Mouse (Mus musculus) C2C12 (cell line): ENCODE results near the gene Ccdc32. TPM values are rescaled to one million over a fixed set of nuclear protein-coding genes. Genes with fewer than 3 reads are reported as not detected.

Experiments
- H3K27me3 ChIP-seq: one replicate; pipeline ENCODE4 v1.6.1; 2011; ENCODE audit not compliant: control insufficient read depth, insufficient read depth, insufficient read length
- H3K36me3 ChIP-seq: one replicate; pipeline ENCODE4 v1.6.1; 2011; ENCODE audit not compliant: control insufficient read depth, insufficient read depth
- H3K4me3 ChIP-seq: one replicate; pipeline ENCODE4 v1.5.1; 2011; ENCODE audit warnings: mild to moderate bottlenecking, control low read depth; ENCODE audit not compliant: poor library complexity, insufficient read depth, severe bottlenecking
- H3K79me2 ChIP-seq: one replicate; pipeline ENCODE4 v1.6.1; 2011; ENCODE audit not compliant: control insufficient read depth, insufficient read depth
- H3K79me3 ChIP-seq: one replicate; pipeline ENCODE4 v1.6.1; 2011; ENCODE audit warnings: low read depth, control low read depth
- H3ac ChIP-seq: one replicate; pipeline ENCODE3; 2011; ENCODE audit warnings: low read depth; ENCODE audit not compliant: control insufficient read depth, insufficient read length
- CEBPB ChIP-seq: IDR thresholded peaks from one replicate; pipeline ENCODE4 v1.6.1; 2011; ENCODE audit warnings: low read depth, mild to moderate bottlenecking, control low read depth, moderate library complexity
- CTCF ChIP-seq: IDR thresholded peaks from one replicate; pipeline ENCODE4 v1.5.1; 2011; ENCODE audit not compliant: control insufficient read depth, insufficient read depth, insufficient read length
- FOSL1 ChIP-seq: IDR thresholded peaks from one replicate; pipeline ENCODE4 v1.8.0; 2011; ENCODE audit warnings: mild to moderate bottlenecking, low read length; ENCODE audit not compliant: poor library complexity, insufficient read depth, severe bottlenecking
- MAX ChIP-seq: IDR thresholded peaks from one replicate; pipeline ENCODE4 v1.6.1; 2011; ENCODE audit warnings: mild to moderate bottlenecking, control low read depth
- MYOD1 ChIP-seq: IDR thresholded peaks from one replicate; pipeline ENCODE4 v1.6.1; 2011; ENCODE audit warnings: low read depth; ENCODE audit not compliant: control insufficient read depth, insufficient read length
- MYOG ChIP-seq: IDR thresholded peaks from one replicate; pipeline ENCODE4 v1.6.1; 2011; ENCODE audit not compliant: control insufficient read depth, insufficient read length; ENCODE audit errors: extremely low read depth
- USF1 ChIP-seq: IDR thresholded peaks from one replicate; pipeline ENCODE4 v1.6.1; 2011; ENCODE audit warnings: low read depth, mild to moderate bottlenecking, control low read depth, moderate library complexity
- polyA plus RNA-seq: library from polyadenylated mRNA; unstranded; fragments of >200 nt; fragmentation: generic; extraction: Trizol; gene quantifications from one replicate; pipeline ENCODE4 v1.2.1, GENCODE M21; 2012; ENCODE audit warnings: missing spikeins

Gene Ccdc32
- polyA plus RNA-seq, 1 experiment = 9.3 TPM

DNA sequence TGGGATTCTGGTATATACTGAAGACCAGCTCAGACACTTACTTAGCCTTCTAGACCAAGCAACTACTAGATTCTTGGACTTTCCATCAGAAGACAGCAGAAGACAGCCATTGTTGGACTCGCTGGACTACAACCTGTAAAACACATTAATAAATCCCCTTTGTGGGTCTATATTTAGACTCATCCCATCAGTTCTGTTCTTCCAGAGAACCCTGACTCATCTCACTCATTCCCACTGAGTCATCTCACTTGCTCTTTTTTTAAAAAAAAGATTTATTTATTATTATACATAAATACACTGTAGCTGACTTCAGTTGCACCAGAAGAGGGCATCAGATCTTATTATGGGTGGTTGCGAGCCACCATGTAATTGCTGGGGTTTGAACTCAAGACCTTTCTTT, 19.8 kb downstream of the Ccdc32 start:
- no peak for TF ChIP-seq CTCF
- no peak for TF ChIP-seq MYOD1
- TF ChIP-seq MAX = no peak
- TF ChIP-seq FOSL1 = no peak
- TF ChIP-seq USF1 = no peak
- no peak for TF ChIP-seq CEBPB
- H3K4me3 ChIP-seq = no peak overlapping the region
- H3K27me3 ChIP-seq = no peaks in the 10 kb centered on the region
- no peaks in the 10 kb centered on the region for H3K79me3 ChIP-seq
- no peaks in the 10 kb centered on the region for H3K36me3 ChIP-seq
- H3K79me2 ChIP-seq = no peaks in the 10 kb centered on the region
- no peak overlapping the region for H3ac ChIP-seq

DNA sequence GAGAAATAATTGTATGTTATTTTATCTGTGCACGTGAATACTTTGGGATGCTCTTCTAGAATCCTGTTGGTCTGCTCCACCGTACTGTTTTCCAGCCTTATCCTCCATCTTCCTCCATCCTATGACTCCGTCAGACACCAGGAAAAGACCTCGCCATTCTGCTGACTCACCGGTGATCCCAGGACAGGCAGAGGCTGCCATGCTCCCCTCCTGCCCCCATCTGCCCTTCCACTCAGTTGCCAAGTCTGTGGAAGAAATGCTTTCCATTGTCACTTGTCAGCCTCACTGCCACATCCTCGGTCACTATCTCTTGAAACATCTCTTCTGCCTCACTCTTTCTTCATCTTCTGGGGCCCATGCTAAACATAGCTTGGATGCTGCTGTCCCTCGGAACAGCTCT, 22.3 kb downstream of the Ccdc32 start:
- H3K36me3 ChIP-seq = no peaks in the 10 kb centered on the region
- H3K27me3 ChIP-seq = no peaks in the 10 kb centered on the region
- no peak overlapping the region for H3ac ChIP-seq
- no peak overlapping the region for H3K4me3 ChIP-seq
- TF ChIP-seq CEBPB (no peak), MYOD1 (no peak), MAX (no peak), FOSL1 (no peak), MYOG (no peak), USF1 (no peak), CTCF (no peak)
- H3K79me2 ChIP-seq = no peaks in the 10 kb centered on the region
- H3K79me3 ChIP-seq = no peaks in the 10 kb centered on the region

DNA sequence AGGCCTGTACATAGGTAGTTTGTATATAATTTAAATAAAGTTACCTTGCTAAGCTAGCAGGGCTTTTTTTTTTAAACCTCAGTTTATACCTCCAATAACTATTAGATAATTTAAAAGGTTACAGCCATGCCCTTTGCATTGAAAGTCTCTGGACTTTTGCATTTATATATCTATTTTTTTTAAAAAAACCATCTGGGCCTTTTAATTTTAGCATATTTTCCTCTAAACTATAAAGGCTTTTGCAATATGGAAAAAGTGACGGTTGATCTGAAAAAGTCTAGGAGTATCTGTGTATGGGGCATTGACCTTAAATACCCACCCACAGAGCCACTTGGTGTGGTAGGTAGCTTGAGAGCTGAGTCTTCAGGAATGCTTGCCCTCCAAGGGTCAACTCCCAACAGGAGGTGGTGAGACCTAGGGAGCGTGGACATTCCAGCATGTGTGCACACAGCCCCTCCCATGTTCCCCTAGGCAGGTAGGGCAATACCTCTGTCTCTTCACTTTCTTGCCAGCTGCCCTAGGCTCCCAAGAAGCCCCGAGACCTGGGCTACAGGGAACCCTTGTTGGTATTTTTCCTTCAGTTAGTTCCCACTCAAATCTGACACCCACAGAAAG, 30.1 kb downstream of the Ccdc32 start:
- H3K79me3 ChIP-seq = no peaks in the 10 kb centered on the region
- H3ac ChIP-seq = no peak overlapping the region
- H3K4me3 ChIP-seq = no peak overlapping the region
- no peaks in the 10 kb centered on the region for H3K79me2 ChIP-seq
- H3K36me3 ChIP-seq = no peaks in the 10 kb centered on the region
- H3K27me3 ChIP-seq = peaks cover 14% of the 10 kb centered on the region
- TF ChIP-seq MYOD1 (no peak), CTCF (no peak), FOSL1 (no peak), USF1 (no peak), MYOG (no peak), MAX (no peak), CEBPB (no peak)

DNA sequence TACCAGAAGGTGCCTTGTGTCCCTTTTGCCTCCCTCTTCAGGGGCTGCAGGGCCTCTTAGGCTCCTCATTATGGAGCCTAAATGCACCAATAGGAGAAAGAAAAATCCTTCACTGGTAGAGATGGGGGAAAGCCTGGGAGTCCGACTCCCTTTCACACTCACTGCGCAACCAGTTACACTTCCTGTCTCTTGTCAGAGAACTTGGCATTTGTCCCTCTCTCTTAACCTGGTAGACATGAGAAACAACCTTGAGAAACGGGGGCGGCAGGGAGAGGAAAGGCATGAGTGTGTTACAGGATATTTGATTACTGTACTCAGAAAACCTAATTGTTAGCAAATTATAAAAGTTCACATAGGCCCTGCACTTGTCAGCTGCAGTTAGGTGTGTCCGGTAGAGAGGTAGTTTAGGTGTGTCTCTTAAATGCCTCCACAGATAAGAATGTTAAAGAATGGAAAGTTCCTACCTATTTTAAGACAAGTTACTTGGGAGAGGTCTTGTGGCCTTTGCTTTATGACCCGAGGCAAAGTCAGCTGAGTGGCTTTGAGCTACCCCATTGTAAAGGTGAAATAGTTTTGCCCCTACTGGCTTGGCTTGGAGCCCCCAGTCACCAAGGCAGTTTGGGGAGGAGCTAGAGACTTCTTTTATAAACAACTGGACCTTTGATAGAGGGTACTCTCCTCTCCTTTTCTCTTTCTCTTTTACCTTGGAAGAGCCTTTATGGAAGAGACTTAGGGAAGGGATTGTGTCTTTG, 30.9 kb downstream of the Ccdc32 start:
- no peaks in the 10 kb centered on the region for H3K79me2 ChIP-seq
- no peak for TF ChIP-seq MYOD1
- TF ChIP-seq USF1 = no peak
- TF ChIP-seq MYOG = no peak
- TF ChIP-seq MAX = no peak
- no peak for TF ChIP-seq CTCF
- no peak for TF ChIP-seq FOSL1
- TF ChIP-seq CEBPB = no peak
- H3K4me3 ChIP-seq = no peak overlapping the region
- H3ac ChIP-seq = no peak overlapping the region
- H3K36me3 ChIP-seq = no peaks in the 10 kb centered on the region
- peaks cover 14% of the 10 kb centered on the region for H3K27me3 ChIP-seq
- H3K79me3 ChIP-seq = no peaks in the 10 kb centered on the region

DNA sequence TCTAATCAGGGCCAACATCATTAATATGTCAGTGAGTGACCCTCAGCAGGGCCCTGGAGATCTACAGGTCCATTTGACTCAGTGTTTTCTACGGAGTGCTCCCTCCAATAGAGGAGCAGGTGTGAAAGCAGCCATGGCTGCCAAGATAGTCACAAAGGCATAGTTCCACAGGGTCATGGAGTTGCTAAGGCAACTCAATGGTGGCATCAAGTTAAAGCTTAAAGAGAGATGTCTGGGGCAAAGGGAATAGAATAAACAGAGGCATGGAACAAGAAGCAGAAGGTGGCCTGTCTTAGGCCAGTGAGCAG, 32.4 kb downstream of the Ccdc32 start:
- Histone ChIP-seq H3ac (no peak overlapping the region), H3K36me3 (no peaks in the 10 kb centered on the region), H3K4me3 (no peak overlapping the region), H3K79me2 (no peaks in the 10 kb centered on the region), H3K27me3 (peaks cover 14% of the 10 kb centered on the region), H3K79me3 (no peaks in the 10 kb centered on the region)
- TF ChIP-seq MYOG (no peak), CTCF (no peak), USF1 (no peak)
